Mouse (Mus musculus) G1E (cell line): ENCODE measurements around the gene Lgals3bp. TPM values are rescaled to one million over a fixed set of nuclear protein-coding genes. Genes with fewer than 3 reads are reported as not detected.
A peak's percentile ranks its signal among the peaks of the same experiment; 100 is the strongest.

Experiments used
- ATAC-seq: 2 replicates; pipeline ENCODE4 v1.8.0; 2016; ENCODE audit warnings: mild to moderate bottlenecking; ENCODE audit not compliant: insufficient number of reproducible peaks, poor library complexity, low FRiP score, severe bottlenecking; ENCODE audit errors: extremely low read depth
- DNase-seq: peaks from one replicate; pipeline ENCODE4 v3.0.0; 2012; ENCODE audit warnings: low spot score
- H3K27me3 ChIP-seq: 2 replicates; pipeline ENCODE4 v1.6.1; 2012; ENCODE audit warnings: mild to moderate bottlenecking, low read length, inconsistent platforms; ENCODE audit not compliant: insufficient read depth
- H3K36me3 ChIP-seq: replicated peaks from 2 replicates; pipeline ENCODE3; 2012; ENCODE audit warnings: mild to moderate bottlenecking, inconsistent platforms
- H3K4me1 ChIP-seq: 2 replicates; pipeline ENCODE4 v1.6.1; 2012; ENCODE audit warnings: low read depth, low read length, inconsistent platforms, mixed read lengths; ENCODE audit not compliant: insufficient read depth
- H3K4me3 ChIP-seq: 2 replicates; pipeline ENCODE4 v1.5.1; 2012; ENCODE audit warnings: low read depth, mild to moderate bottlenecking, inconsistent platforms, low read length, moderate library complexity, mixed read lengths
- H3K9me3 ChIP-seq: replicated peaks from 2 replicates; pipeline ENCODE4 v1.6.1; 2012; ENCODE audit warnings: inconsistent platforms
- CTCF ChIP-seq: IDR thresholded peaks from 2 replicates; pipeline ENCODE4 v1.5.1; 2012; ENCODE audit warnings: low read depth, low read length, inconsistent platforms, mixed read lengths
- GATA1 ChIP-seq: IDR thresholded peaks from 2 replicates; pipeline ENCODE4 v1.6.1; 2012; ENCODE audit warnings: borderline replicate concordance, low read length, inconsistent platforms, mixed read lengths
- GATA2 ChIP-seq: IDR thresholded peaks from 2 replicates; pipeline ENCODE4 v1.6.1; 2012; ENCODE audit warnings: low read depth, low read length, inconsistent platforms, borderline replicate concordance
- POLR2AphosphoS5 ChIP-seq: IDR thresholded peaks from 2 replicates; pipeline ENCODE4 v1.6.1; 2012; ENCODE audit warnings: low read depth, low read length, inconsistent platforms; ENCODE audit not compliant: insufficient replicate concordance
- TAL1 ChIP-seq: conservative IDR thresholded peaks from 2 replicates; pipeline ENCODE4 v1.6.1; 2012; ENCODE audit warnings: low read depth, low read length, inconsistent platforms, mixed read lengths
- polyA plus RNA-seq: library from polyadenylated mRNA; stranded (reverse); fragments of >175 nt; gene quantifications from 2 replicates; pipeline ENCODE4 v1.2.3, GENCODE M21; 2012
- total RNA-seq, 2 experiments: library from RNA; stranded (forward) in 1 of 2; stranded (reverse) in 1 of 2; fragments of 200-1000 nt in 1 of 2; fragments of >200 nt in 1 of 2; fragmentation: Nextera tagmentation in 1 of 2; gene quantifications; 2 replicates each; pipeline ENCODE4 v1.2.3; 2014 to 2017

Gene Lgals3bp
- total and polyA plus RNA-seq, 3 experiments = 8.1 to 25.7 (median 9.5) TPM

DNA sequence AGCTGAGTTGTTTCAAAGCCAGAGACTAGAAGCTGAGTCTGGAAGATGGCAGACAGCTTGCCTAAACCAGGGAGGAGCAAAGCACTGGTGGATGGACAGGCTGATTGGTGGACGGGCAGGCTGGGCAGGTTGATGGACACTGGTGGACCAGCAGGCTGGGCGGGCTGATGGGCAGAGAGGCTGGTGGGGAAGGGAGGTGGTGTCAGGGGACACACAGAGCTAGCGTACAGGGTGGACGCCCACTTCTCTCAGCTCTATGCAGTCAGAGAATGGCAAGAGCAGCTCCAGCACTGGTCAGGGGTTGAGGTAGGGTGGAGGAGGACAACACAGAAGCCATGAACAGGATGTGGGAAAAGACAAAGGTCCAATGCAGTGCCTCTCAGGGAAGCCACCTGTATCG lies 32.6 kb downstream of the Lgals3bp start:
- H3K4me3 ChIP-seq = no peak overlapping the region
- H3K36me3 ChIP-seq = no peaks in the 10 kb centered on the region
- DNase-seq (no peak), ATAC-seq (no peak)
- H3K4me1 ChIP-seq = no peaks in the 10 kb centered on the region
- TF ChIP-seq POLR2AphosphoS5 (no peak), GATA1 (no peak), TAL1 (no peak), CTCF (no peak), GATA2 (no peak)
- H3K27me3 ChIP-seq = peaks cover 8% of the 10 kb centered on the region
- no peaks in the 10 kb centered on the region for H3K9me3 ChIP-seq

DNA sequence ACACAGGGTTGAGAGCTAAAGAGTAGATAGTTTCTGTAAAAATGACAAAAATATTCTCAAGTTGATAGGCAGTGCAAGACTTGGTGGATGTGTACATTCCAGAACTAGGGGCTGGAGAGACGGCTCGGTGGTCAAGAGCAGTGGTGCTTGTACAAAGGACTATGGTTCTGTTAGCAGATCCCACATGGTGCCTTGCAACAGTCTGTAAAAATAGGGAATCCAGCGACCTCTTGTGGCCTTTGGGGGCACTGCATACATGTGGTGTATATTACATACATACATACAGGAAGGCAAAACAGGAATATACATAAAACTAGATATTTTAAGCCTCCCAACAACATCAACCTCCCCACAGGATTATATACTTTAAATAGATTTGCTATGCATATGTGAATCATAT lies 33.6 kb downstream of the Lgals3bp start:
- H3K9me3 ChIP-seq = no peaks in the 10 kb centered on the region
- no peaks in the 10 kb centered on the region for H3K36me3 ChIP-seq
- DNase-seq (no peak), ATAC-seq (no peak)
- no peak overlapping the region for H3K4me3 ChIP-seq
- TF ChIP-seq TAL1 (no peak), GATA1 (no peak), CTCF (0 out of 2 replicates have a peak, but pooled peaks have one; percentile 29)
- H3K4me1 ChIP-seq = no peaks in the 10 kb centered on the region
- peaks cover 8% of the 10 kb centered on the region for H3K27me3 ChIP-seq

DNA sequence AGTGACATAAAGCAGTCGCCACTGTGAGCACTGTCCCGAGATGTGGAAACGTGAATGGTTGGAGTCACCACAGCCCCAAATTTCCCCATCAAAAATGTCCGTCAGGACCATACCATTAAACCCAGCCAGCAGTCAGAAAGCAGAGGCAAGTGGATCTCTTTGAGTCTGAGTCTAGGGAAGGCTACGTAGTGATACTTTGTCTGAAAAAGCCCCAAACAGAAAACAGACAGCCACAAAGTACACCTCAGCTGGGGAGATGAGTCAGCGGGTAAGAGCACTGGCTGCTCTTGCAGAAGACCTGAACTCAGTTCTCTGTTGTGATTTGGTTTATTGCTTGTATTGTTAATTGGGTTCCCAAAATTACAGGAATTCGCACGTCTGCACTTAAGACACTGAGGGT lies 35.3 kb downstream of the Lgals3bp start:
- no peaks in the 10 kb centered on the region for H3K36me3 ChIP-seq
- no peak for DNase-seq
- H3K4me3 ChIP-seq = no peak overlapping the region
- ATAC-seq = no peak
- no peaks in the 10 kb centered on the region for H3K4me1 ChIP-seq
- H3K9me3 ChIP-seq = no peaks in the 10 kb centered on the region
- no peak for TF ChIP-seq CTCF
- peaks cover 11% of the 10 kb centered on the region for H3K27me3 ChIP-seq

DNA sequence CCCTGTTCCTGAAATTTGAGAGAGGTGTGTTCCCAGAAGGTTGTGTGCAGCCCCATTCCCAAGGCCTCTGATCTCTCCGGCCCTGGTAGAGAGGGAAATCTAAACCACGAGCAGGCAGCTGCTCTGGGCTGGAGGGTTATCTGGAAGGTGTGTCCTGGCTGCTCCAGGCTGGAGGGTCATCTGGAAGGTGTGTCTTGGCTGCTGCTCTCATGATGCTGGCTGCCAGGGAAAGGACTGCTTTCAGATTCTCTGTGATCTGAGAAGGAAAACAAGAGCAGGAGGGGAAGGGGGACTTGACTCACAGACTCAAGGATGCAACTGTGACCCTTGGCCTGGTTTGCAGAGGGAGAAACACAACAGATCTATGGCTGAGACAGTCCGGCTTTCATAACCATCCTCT lies 35.8 kb downstream of the Lgals3bp start:
- no peak for DNase-seq
- Histone ChIP-seq H3K27me3 (peaks cover 9% of the 10 kb centered on the region), H3K36me3 (no peaks in the 10 kb centered on the region), H3K4me3 (no peak overlapping the region), H3K9me3 (no peaks in the 10 kb centered on the region), H3K4me1 (no peaks in the 10 kb centered on the region)
- no peak for TF ChIP-seq CTCF
- TF ChIP-seq POLR2AphosphoS5 = no peak
- no peak for TF ChIP-seq GATA1
- no peak for TF ChIP-seq GATA2
- TF ChIP-seq TAL1 = no peak
- no peak for ATAC-seq

DNA sequence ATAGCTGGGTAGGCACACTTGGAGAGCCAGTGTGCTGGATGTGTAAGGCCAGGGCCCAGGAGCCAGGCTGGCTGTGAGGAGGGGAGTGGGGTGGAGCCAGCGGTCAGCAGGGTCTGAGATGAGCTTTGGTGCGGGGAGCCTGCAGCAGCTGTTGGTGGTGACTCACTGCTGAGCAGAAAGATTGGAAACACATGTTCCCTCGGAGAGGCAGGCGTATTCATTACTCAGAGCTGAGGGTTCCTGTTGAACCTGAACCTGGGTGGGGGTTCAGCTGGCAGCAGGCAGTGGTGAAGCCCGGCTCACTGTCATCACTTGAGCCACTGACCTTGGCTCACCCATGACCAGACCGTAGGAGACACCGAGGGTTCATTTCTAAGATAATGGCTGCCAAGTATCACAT lies 36.7 kb downstream of the Lgals3bp start:
- Histone ChIP-seq H3K27me3 (peaks cover 7% of the 10 kb centered on the region), H3K36me3 (no peaks in the 10 kb centered on the region), H3K4me1 (no peaks in the 10 kb centered on the region), H3K9me3 (no peaks in the 10 kb centered on the region), H3K4me3 (no peak overlapping the region)
- DNase-seq (no peak), ATAC-seq (no peak)
- TF ChIP-seq GATA1 (no peak), CTCF (no peak), GATA2 (no peak), TAL1 (no peak), POLR2AphosphoS5 (no peak)

DNA sequence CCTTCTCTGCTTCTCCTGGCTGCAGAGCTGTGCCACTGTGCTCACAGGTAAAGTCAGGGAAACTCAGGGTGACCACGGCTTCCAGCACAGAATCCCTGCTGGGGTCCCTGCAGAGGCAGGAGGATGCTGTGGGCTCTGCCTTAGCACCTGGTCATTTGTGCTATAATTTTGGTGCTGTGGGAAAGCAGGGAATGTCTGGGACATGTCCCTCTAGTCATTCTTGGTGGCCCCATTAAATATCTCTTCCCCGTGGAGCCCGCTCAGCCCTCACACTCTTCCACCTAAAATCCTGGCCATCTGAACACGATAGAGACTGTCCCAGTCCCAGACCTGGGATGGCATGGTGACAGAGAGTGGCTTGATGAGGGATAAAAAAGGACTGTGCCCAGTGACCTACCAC lies 37.9 kb downstream of the Lgals3bp start:
- H3K27me3 ChIP-seq = peaks cover 4% of the 10 kb centered on the region
- H3K4me1 ChIP-seq = no peaks in the 10 kb centered on the region
- no peak overlapping the region for H3K4me3 ChIP-seq
- no peaks in the 10 kb centered on the region for H3K9me3 ChIP-seq
- H3K36me3 ChIP-seq = no peaks in the 10 kb centered on the region
- TF ChIP-seq POLR2AphosphoS5 = no peak
- no peak for TF ChIP-seq GATA2
- TF ChIP-seq CTCF = no peak
- TF ChIP-seq TAL1 = no peak
- no peak for TF ChIP-seq GATA1
- ATAC-seq = no peak
- no peak for DNase-seq

DNA sequence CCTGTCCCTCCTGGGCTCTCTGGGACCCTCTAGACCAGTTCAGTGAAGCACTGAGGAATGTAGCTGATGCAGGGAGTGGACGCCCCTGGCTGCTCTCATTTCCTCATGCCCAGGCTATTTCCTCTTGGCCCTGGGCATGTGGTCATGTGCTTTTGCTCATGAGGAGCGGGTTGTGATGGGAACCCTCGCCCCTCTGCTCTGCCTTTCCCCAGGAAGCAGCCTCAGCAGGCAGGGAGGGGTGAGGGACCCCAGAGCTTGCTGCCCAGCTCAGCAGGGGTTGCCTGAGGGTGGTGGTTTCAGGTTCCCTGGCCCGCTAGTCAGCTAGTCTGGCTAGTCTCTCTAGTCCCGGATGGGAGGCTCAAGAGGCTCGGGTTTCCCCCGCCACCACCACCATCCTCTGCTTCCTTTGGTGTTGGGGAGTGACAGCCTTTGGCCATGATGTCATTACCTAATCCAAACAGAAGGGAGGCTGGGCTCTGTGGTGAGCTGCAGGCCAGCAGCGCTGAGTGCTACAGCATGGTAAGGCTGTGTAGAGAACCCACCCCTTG lies 38.8 kb downstream of the Lgals3bp start:
- ATAC-seq = no peak
- no peaks in the 10 kb centered on the region for H3K36me3 ChIP-seq
- no peaks in the 10 kb centered on the region for H3K9me3 ChIP-seq
- TF ChIP-seq POLR2AphosphoS5 = no peak
- no peak for TF ChIP-seq GATA2
- TF ChIP-seq CTCF = no peak
- no peak for TF ChIP-seq GATA1
- TF ChIP-seq TAL1 = no peak
- no peak for DNase-seq
- no peak overlapping the region for H3K4me3 ChIP-seq
- peaks cover 3% of the 10 kb centered on the region; the same call in 1 of the 2 replicates for H3K27me3 ChIP-seq
- no peaks in the 10 kb centered on the region for H3K4me1 ChIP-seq

DNA sequence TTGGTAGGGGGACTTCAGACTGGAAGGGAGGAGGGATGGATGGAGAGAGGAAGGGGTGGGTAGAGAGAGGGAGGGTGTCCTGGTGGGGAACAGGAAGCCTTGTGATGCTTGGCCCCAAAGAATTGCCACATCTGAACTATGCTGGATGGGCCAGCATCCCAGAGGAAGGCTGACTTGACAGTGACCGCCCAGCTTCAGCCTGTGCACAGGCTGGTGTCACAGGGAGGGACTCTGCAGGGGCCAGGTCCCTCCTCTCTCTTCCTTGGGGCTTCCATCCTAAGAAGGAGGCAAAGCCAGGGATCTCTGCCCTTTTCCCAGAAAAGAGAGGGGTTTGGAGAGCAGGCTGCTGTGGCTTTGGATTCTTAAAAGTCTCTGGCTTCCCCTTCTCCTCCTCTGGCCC lies 39.4 kb downstream of the Lgals3bp start:
- Histone ChIP-seq H3K36me3 (no peaks in the 10 kb centered on the region), H3K27me3 (peaks cover 3% of the 10 kb centered on the region; the same call in 1 of the 2 replicates), H3K4me1 (no peaks in the 10 kb centered on the region), H3K4me3 (no peak overlapping the region), H3K9me3 (no peaks in the 10 kb centered on the region)
- no peak for TF ChIP-seq POLR2AphosphoS5
- TF ChIP-seq GATA1 = no peak
- TF ChIP-seq GATA2 = no peak
- no peak for TF ChIP-seq TAL1
- no peak for TF ChIP-seq CTCF
- no peak for ATAC-seq
- no peak for DNase-seq
